Mouse (Mus musculus) CD4-positive, CD25-positive, alpha-beta regulatory T cell, adult 2 months (primary cell): ENCODE data around the gene Lrrc19.

ENCODE experiments used
- DNase-seq: peaks from one replicate; pipeline ENCODE4 v3.0.0-alpha.2; 2012; ENCODE audit warnings: low read depth, low spot score

The Lrrc19 gene

DNA sequence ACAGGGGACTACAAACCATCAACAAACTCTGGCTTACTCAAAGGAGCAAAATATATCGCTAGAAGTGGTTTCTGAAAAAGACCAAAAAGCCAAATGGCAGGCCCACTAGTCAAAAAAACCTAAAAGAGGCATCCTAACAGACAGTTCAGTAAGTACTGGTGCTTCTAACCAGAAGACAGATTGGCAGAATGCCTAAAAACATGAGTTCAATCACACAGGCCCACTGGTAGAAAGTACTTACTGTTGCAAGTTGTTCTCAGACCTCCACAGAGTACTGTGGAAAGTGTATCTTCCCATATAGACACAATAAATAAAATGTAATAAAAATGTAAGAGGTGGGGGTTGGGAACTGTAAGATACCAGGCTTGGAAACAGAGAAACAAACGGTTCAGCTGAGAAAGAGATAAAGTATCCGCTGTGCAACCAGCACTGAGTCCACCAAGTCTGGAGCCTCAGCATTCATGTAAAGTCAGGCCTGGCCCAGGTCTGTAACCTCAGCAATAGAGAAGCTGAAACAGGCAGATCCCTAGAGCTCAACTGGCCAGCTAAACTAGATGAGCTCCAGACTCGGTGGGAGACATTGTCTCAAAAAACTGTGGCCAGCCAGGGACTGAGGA lies 58.1 kb downstream of the Lrrc19 start:
- no peak for DNase-seq
